Mouse (Mus musculus) CD4-positive helper T cell, adult 2 months (primary cell): Measurements from ENCODE around the gene Lcat.
A peak's percentile ranks its signal among the peaks of the same experiment; 100 is the strongest.

ENCODE experiments used
- DNase-seq: peaks from one replicate; pipeline ENCODE4 v3.0.0-alpha.2; 2012; ENCODE audit warnings: low read depth, missing footprints, low spot score

The Lcat gene

GRCm38 (mm10) chr8:105949350-105949749, 6.2 kb upstream of the Lcat start:
- DNase-seq = no peak

DNA sequence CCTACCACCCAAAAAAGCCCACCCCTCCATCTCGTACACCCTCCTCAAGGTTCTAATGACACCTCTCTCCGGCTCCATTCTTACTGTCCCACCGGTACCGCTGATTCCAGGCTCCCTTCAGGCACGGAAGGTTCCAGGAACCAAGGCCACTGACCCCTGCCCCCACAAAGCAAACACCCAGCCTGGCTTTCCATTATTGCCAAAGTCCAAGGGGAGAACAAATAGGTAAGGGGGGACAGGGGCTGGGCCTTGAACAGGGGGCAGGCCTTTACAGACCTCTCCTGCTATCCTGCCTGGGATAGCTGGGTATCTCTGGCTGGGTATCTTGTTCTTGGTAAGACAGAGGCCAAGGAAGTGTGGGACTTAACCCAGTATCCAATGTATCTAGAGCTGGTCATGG, 640 bp downstream of the Lcat start:
- no peak for DNase-seq

- DNase-seq = no peak
Measured at GRCm38 (mm10) chr8:105942026-105942425, 1.2 kb downstream of the Lcat start.

GRCm38 (mm10) chr8:105938306-105938669, 4.9 kb downstream of the Lcat start, which contains the start of gene Psmb10:
TSS of gene Psmb10 (minus strand) at chr8:105938444.
- DNase-seq = peak; percentile 60

- peak; percentile 80 for DNase-seq
Measured at GRCm38 (mm10) chr8:105937496-105938305, 5.5 kb downstream of the Lcat start.

- DNase-seq = peak; percentile 81
Measured at GRCm38 (mm10) chr8:105936866-105937475, 6.2 kb downstream of the Lcat start.

DNA sequence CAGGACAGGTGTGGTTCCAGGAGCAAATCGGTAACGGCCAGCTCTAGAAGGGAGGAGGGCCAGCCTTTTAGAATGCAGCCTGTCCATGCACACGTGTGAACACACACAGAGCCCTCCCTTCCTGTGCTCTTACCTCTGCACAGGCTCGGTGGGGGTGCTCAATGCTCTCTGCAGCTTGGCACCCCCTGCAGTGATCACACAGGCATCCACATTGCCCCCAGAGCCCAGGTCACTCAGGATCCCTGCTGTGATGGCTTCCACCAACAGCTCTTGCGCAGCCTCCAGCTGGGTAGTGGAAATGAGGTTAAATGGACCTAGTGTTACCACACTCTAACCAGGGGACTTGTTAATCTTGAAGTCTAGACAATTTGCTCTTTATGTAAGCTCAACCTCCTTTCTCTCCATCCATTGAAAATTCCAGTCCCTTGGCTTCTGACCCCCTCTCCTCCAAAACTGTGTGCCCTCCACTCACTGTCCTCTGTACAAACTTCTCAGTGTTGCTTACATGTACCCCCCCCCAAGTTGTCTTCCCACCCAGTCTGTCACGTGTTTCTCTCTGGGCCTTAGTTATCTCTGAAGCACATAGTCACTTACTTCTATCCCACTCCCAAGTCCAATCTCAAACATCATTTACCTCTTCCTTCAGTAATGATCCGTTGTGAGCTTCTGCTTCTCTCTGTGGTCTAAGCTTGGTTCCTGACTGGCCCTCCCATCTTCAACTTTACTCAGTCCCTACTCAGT, 7.1 kb downstream of the Lcat start:
- DNase-seq = no peak

- DNase-seq = no peak
Measured at GRCm38 (mm10) chr8:105935105-105935504, 8.1 kb downstream of the Lcat start.

DNA sequence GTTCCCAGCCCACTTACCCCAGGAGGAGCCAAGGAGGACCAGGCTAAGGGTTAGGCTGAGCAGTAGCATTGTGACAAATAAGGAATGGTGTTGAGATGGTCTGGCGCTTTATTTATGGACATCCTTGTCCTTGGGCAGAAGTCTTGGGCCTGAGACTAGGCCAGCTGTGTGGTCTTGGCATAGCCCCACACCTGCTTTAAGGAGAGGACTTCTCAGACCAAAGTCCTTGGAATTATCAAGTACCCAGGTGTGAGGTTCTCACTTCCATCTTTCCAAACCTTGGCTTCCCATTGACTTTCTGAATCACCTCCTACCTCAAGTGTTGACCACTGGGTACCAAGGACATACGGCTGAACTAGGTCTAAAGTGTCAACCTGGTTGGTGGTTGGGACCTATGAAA, 9.4 kb downstream of the Lcat start, which contains the start of gene Ctrl:
Gene Ctrl, minus strand, starts transcription at position 101 of the 400 bp plus-strand sequence.
- DNase-seq = no peak

DNA sequence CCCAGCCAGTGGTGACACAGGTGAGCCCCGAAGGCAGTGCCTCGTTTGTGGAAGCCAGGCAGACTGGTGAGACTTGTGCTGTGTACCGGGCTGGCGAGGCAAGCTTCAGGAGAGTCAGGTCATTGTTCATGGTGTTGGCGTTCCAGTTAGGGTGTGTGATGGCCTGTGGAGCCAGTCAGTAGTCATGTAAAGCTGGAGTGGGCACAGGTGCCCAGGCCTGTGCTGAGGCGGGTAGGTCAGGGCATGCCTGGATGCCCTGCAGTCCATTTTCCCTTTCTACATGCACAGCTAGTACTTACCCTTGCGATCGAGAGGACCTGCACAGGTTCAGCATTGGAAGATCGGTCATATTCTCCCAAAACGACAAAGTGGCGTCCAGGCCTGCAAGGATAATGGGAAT, 10.7 kb downstream of the Lcat start:
- no peak for DNase-seq

GRCm38 (mm10) chr8:105931271-105931670, 11.9 kb downstream of the Lcat start:
- DNase-seq = no peak

GRCm38 (mm10) chr8:105930602-105931001, 12.6 kb downstream of the Lcat start:
- DNase-seq = peak; percentile 80

DNA sequence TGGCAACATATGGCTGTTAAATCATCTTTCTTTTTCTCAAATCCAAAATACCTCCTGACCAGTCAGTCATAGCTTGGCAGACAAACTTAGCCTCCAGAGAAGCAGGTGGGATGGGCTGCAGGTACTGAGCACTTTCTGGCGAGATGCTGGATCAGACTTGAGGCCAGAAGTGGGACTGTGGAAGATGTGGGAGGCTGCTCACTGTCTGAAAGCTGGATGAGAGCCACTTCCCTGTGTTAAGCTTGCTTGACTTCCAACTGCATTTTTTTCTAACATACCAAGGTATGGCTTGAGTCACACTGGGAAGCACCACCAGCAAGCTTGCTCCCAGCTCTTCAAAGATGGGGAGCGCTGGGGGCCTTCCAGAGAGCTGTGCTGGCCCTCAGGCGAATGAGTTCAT, 18.1 kb downstream of the Lcat start:
- DNase-seq = no peak

- DNase-seq = peak; percentile 43
Measured at GRCm38 (mm10) chr8:105919390-105919789, 23.8 kb downstream of the Lcat start.

DNA sequence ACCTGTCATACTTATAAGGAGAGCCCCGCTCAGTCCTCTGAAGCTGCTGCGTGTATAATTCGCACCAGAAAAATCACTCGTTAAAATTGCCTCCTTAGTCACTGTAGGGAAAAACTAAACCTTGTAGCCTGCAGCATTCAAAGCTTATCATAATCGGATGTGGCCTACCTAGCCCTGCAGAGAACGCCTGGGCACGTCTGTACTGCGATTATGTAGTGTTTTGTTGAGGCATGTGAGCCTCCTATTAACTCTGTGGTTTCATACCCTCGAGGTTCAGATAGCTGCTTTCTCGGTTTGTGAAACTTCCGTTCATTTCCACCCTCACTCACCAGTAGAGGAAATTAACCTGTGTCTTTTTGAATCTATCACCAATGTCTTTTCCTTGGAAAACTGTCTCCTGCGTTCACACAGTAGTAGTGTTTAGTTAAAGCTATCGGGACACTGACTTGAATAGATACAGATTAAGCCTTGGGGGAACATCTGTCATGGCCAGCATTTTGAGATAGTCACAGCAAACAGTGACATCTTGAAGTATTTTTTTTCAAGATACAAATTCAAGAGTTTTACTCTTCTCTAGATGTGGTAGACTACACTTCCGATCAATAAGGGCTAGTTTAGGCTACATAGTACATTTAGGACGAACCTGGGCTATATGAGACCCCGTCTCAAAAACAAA, 42.1 kb downstream of the Lcat start:
- peak; percentile 76 for DNase-seq

- peak; percentile 97 for DNase-seq
Measured at GRCm38 (mm10) chr8:105900180-105900940, 42.8 kb downstream of the Lcat start, which contains the start of gene Pskh1. TSS of gene Pskh1 (plus strand) at chr8:105900441.

DNA sequence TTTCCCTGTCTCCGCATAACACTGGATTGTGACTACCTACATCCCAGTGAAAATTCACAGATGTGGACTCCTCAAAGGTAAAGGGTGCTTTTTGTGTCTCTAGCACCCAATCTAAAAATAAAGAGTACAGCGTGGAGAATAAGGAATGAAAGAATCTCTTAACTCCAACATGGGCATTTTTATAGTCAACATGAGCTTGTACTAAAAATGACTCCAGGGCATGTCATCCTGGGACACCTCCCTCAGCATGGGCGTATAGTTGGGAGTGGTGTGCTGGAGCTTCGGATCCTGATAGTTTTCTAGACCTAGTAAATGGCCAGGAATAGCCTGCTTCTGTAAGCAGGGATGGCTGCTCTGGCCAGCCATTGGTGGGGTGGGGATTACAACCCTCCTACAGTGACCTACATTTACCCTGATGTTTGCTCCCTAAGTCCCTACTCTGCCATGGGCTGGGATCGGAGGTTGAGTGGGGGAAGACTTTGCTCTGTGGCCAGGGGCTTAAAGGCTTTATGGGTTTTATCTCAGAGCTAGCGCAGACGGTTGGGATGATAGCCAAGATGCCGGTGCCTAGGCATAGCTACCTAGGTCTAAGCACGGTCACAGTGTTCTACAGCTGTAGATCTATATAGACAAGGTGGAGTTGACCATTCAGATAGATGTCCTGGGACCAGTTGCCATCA, 45.2 kb downstream of the Lcat start:
- DNase-seq = no peak

- peak; percentile 14 for DNase-seq
Measured at GRCm38 (mm10) chr8:105893339-105893738, 49.8 kb downstream of the Lcat start, which contains the start of gene Nrn1l. TSS of gene Nrn1l (plus strand) at chr8:105893567.

- peak; percentile 35 for DNase-seq
Measured at GRCm38 (mm10) chr8:105892432-105892831, 50.8 kb downstream of the Lcat start.

DNA sequence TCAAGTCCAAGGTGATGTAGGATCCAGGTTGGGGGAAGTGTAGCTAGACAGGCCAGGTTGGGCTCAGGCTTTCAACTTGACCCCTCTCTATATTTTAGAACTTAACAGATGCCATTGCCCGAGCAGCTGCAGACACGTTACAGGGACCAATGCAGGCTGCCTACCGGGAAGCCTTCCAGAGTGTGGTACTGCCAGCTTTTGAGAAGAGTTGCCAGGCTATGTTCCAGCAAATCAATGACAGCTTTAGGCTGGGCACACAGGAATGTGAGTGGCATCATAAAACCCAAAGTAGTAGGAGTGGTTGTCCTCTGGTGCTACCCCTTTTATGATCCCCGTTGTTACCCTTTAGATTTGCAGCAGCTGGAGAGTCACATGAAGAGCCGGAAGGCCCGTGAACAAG, 52.3 kb downstream of the Lcat start:
- DNase-seq = no peak
